Mouse (Mus musculus) midbrain, embryonic 11.5 days (tissue): ENCODE measurements around the gene Rsg1. TPM values are rescaled to one million over a fixed set of nuclear protein-coding genes. Genes with fewer than 3 reads are reported as not detected.

Experiments
- ATAC-seq: fragments of 200-750 bp; cut with Nextera tagmentation; 2 replicates; pipeline ENCODE4 v1.8.0; 2017; ENCODE audit warnings: moderate TSS enrichment, moderate library complexity; ENCODE audit not compliant: low FRiP score
- DNase-seq: peaks from one replicate; pipeline ENCODE4 v3.0.0; 2015; ENCODE audit warnings: low spot score; ENCODE audit errors: missing footprints
- H3K27ac ChIP-seq: fragments of 300-500 bp; sonication (generic); 2 replicates; pipeline ENCODE4 v1.5.1; 2014; ENCODE audit warnings: low read depth, low read length
- H3K27me3 ChIP-seq: fragments of 300-500 bp; sonication (generic); 2 replicates; pipeline ENCODE4 v1.6.1; 2014; ENCODE audit warnings: mild to moderate bottlenecking, low read length, moderate library complexity, mixed read lengths; ENCODE audit not compliant: control insufficient read depth, insufficient read depth
- H3K36me3 ChIP-seq: fragments of 300-500 bp; sonication (generic); 2 replicates; pipeline ENCODE4 v1.6.1; 2014; ENCODE audit warnings: mild to moderate bottlenecking, low read length, moderate library complexity, mixed read lengths; ENCODE audit not compliant: control insufficient read depth, insufficient read depth
- H3K4me1 ChIP-seq: fragments of 300-500 bp; sonication (generic); 2 replicates; pipeline ENCODE4 v1.6.1; 2014; ENCODE audit warnings: low read length; ENCODE audit not compliant: control insufficient read depth, insufficient read depth
- H3K4me2 ChIP-seq: fragments of 300-500 bp; sonication (generic); 2 replicates; pipeline ENCODE4 v1.6.1; 2014; ENCODE audit warnings: mild to moderate bottlenecking, moderate library complexity
- H3K4me3 ChIP-seq: fragments of 300-500 bp; sonication (generic); 2 replicates; pipeline ENCODE4 v1.5.1; 2014; ENCODE audit warnings: low read depth, low read length
- H3K9ac ChIP-seq: fragments of 300-500 bp; sonication (generic); 2 replicates; pipeline ENCODE4 v1.6.1; 2014; ENCODE audit warnings: low read length
- H3K9me3 ChIP-seq: fragments of 300-500 bp; sonication (generic); 2 replicates; pipeline ENCODE4 v1.6.1; 2016; ENCODE audit warnings: low read length; ENCODE audit not compliant: control insufficient read depth
- WGBS: fragments of 180-500 bp; shearing (Covaris S2); extraction: QIAGEN DNeasy Blood & Tissue Kit; methylation state at CpG from one replicate; pipeline ENCODE4 v1.1.7; 2014; 5-methylcytosine and 5-hydroxymethylcytosine counted together
- polyA plus RNA-seq: library from polyadenylated mRNA; unstranded; fragments of >200 nt; fragmentation: Nextera tagmentation; extraction: Ambion mirVana; gene quantifications from 2 replicates; pipeline ENCODE4 v1.2.1, GENCODE M21; 2014

The Rsg1 gene
- polyA plus RNA-seq, 1 experiment from 2014 or later = 5.4 TPM

- no peaks in the 10 kb centered on the region for H3K9me3 ChIP-seq
- DNase-seq (peak; percentile 96), ATAC-seq (peak; percentile 79)
- peak overlapping the region; percentile 75 for H3K27ac ChIP-seq
- WGBS = 19% methylated on average over 22 of the region's 23 CpGs
- peaks cover 34% of the 10 kb centered on the region for H3K4me1 ChIP-seq
- H3K9ac ChIP-seq = peak overlapping the region; percentile 29; the same call in 1 of the 2 replicates
- no peaks in the 10 kb centered on the region for H3K36me3 ChIP-seq
- H3K4me2 ChIP-seq = peak overlapping the region; percentile 16
- no peak overlapping the region for H3K4me3 ChIP-seq
- peaks cover 5% of the 10 kb centered on the region; the same call in 1 of the 2 replicates for H3K27me3 ChIP-seq
Measured at GRCm38 (mm10) chr4:141274485-141275341, 61.0 kb downstream of the Rsg1 start.

Other genes starting within 250 kb of the Rsg1 start
- gene Atp13a2, start 227.1 kb upstream of the Rsg1 start, polyA plus RNA-seq = 28.5 and 33.4 TPM in 2 replicates
- 250 and 254 TPM in 2 replicates for gene Mfap2, start 203.5 kb upstream of the Rsg1 start, polyA plus RNA-seq
- gene Crocc, start 153.4 kb upstream of the Rsg1 start, polyA plus RNA-seq = 6.3 and 8.3 TPM in 2 replicates
- gene Necap2, start 135.6 kb upstream of the Rsg1 start, polyA plus RNA-seq = 40.0 and 43.5 TPM in 2 replicates
- gene Spata21, start 125.6 kb upstream of the Rsg1 start, polyA plus RNA-seq = not detected in 2 replicates
- 33.9 and 34.5 TPM in 2 replicates for gene Szrd1, start 74.2 kb upstream of the Rsg1 start, polyA plus RNA-seq
- gene Fbxo42, start 66.0 kb upstream of the Rsg1 start, polyA plus RNA-seq = 22.4 and 23.8 TPM in 2 replicates
- 0.47 and 0.61 TPM in 2 replicates for gene Arhgef19, start 25.5 kb downstream of the Rsg1 start, polyA plus RNA-seq
- 2.2 and 2.5 TPM in 2 replicates for gene Epha2, start 87.3 kb downstream of the Rsg1 start, polyA plus RNA-seq
- gene Fam131c, start 154.3 kb downstream of the Rsg1 start, polyA plus RNA-seq = 2.2 and 2.9 TPM in 2 replicates
- not detected in 2 replicates for gene Clcnka, start 184.8 kb downstream of the Rsg1 start, polyA plus RNA-seq
- not detected in 2 replicates for gene Clcnkb, start 202.1 kb downstream of the Rsg1 start, polyA plus RNA-seq
- gene Hspb7, start 206.8 kb downstream of the Rsg1 start, polyA plus RNA-seq = not detected in 2 replicates
- gene Srarp, start 222.1 kb downstream of the Rsg1 start, polyA plus RNA-seq = not detected in 2 replicates
- gene Zbtb17, start 230.7 kb downstream of the Rsg1 start, polyA plus RNA-seq = 37.4 and 40.6 TPM in 2 replicates